Mouse (Mus musculus) ovary, adult 18-20 months (tissue): ENCODE measurements around the gene Gm49322.

Experiments
- DNase-seq: peaks from one replicate; pipeline ENCODE4 v3.0.0; 2022; ENCODE audit warnings: low spot score, mixed read lengths

The Gm49322 gene

DNA sequence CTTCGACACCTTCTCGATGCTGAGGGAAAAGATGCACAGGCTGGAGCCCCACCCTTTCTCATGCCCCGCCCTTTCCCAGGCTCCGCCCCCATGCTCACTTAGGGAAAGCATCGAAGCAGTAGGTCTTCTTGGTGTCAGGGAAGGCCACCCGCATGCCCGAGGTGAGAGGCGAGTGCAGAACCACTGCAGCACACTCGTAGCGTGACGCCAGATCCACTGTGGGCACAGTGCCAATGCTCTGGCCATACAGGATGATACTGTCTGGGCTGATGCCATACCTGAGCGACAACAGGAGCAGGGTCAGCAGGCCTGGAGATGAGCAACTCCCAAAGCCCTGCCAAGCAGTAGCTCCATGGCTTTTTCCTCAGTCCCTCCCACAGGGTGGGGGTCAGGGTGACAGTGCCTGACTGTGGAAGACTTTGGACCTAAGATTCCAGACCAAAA is 21.8 kb upstream of the Gm49322 start:
- DNase-seq: no peak

DNA sequence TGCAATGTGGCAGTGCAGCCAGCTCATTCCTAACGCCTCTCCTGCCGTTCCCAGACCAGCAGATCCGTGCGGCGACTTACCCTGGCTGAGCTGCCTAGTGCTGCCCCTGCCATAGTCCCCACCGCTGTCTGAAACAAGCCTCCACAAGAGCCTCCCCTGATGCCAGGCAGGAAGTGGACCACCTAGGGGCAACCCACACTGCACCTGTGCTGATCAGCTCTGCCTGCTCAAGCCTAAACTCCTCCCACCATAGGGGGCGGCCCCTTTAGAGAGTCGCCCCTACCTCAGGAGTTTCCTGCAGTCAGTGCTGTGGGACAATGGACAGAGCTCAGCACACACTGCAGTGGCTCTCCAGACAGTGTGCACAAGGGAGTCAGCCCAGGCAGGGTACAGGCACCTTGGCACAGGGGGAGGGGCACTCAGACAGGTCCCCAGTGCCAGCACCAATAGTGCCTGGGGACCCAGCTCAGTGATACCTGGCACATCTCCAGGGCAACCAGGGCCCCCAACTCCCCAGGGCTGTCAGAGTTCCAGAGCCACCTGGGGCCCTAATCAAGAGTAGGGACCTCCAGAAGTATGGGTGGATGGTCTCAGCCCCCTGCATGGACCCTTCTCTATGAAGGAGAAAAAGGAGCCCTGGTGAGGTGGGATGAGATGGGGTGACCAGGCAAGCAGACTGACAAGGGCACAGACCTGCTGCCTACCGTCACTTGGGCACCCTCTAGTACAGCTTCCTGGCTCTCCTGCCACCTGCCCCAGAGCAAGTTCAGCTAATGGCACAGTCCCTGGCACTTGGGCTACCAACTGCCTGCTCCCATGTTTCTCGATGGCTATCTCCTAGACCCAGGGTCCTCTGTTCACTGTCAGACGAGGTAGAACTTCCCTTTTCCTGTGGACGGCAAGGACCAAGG is 20.9 kb upstream of the Gm49322 start:
- DNase-seq: no peak

DNA sequence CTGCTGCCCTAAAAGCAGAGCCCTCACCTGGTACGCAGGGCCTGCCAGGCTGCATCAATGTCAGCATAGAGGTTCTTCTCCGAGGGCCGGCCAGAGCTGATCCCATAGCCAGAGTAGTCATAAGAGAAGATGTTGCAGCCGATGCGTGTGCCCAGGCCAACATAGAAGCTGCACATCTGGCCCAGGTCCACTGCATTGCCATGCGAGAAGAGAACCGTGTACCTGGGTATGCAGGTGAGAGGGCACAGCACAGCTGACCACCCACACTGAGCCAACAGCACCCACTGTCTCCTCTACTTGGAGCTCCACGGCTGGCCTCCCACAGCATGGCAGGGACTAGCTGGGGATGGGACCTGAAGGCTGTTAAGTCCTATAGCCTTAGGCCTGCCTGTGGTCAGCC is 20.2 kb upstream of the Gm49322 start:
- no peak for DNase-seq

GRCm38 (mm10) chr10:80586407-80587304 is 19.2 kb upstream of the Gm49322 start:
- no peak for DNase-seq

DNA sequence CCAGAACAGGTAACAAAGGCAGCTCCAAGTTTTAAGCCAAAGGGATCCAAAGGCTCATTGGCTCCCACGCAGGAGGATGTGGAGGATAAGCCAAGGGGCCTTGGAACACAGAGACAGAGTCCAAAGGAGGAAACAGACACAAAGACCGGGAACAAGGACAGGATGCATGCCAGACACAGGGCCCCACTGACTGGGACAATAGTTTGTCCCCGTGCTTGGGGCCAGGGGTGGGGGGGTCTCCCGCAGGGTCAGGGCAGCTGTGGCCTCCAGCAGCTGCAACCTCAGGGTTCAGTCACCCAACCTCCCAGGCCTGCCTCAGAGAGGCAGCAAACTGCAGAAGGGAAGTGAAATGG is 18.5 kb upstream of the Gm49322 start:
- DNase-seq: no peak

DNA sequence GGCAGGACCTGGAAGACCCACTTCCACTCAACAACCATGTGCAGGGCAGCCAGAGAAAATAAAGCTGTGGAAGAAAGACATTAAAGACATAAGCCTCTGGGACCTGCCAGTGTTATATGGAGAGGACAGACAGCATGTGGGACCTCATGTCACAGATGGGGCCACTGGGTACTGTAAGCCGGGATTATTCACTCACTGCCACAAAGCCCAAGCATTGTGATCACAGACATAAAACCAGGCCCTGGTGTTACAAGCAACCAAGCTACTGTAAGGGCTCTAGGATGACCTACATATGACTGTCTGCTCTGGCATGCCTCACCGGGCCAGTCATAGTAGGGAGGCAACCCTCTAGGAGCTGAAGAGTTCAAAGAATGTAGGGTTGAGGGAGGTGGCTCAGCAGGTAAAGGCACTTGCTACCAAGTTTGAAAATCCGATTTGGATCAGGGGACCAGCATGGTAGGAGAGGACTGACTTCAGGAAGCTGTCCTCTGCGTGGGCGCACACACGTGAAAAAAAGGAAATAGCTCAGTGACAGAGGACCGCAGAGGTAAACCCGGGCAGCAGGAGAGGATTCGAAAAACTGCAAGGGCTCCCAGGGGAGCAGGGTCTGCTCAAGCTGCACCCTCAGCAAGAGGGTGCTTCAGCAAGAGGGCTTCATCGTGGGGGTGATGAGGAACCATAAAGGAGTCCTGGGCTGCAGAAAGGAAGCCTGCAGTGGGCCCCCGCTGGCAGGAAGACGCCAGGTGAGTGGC is 16.5 kb upstream of the Gm49322 start:
- DNase-seq: no peak

DNA sequence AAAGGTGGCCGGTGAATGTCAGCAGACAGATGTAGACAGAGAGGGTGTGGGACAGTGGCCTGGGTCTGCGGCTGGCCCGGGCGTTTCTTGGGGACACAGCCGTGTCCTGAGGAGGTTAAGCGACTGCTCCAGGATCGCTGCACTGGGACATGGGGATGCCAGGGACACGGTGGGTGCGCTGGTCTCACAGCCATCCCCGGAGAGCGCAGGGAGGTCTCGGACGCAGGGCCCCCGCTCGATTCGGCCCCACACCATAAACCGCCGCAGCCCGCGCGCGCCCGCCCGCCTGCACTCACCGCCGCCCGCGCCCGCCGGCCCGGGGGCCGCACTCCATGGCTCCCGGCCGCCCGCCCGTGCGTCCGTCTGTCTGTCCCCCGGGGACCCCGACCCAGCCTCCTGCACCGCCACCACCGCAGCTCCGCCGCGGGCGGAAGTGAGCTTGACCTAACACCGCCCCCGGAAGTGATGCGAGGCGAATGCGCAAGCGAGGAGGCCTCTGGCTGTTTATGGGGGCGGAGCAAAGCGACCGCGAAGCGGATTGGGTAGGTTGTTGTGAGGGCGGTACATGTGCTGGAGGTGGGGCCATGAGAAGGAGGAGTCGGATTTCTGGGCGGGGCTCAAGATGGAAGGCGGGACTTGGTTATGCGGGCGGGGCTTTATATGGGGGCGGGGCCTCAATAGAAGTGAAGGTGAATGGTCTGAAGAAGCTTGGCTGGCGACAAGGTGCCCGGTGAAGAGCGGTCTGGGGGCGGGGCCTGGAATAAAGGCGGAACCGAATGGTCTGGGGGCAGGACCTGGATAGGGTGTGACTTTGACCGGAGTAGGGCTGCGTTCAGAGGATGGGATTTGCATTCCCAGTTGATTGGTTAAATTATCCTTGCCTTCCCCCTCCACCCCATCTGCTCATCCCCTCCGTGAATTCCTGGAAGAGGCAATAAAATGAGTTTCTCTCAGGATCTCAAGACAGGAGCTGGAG is 15.7 kb upstream of the Gm49322 start, which contains the start of gene Abhd17a:
TSS of gene Abhd17a (minus strand) at position 463 of the 976 bp plus-strand sequence.
- peak; percentile 94 for DNase-seq

DNA sequence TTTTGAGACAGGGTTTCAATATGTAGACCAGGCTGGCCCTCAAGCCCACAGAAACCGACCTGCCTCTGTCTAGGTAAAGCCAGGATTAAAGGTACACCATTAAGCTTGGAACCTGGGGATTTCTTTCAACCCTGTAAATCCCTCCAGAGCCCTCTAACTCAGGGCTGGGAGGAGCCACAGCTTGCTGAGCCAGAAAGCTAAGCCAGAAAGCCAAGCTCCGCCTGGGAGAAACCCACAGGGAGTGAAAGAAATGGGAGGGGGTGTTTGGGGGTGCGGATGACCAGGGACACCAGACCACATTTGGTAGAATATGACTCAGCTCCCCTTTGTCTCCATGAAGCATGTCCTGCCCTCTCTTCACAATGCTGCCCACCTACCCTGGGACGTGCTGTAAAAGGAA is 9.5 kb upstream of the Gm49322 start:
- DNase-seq: no peak

DNA sequence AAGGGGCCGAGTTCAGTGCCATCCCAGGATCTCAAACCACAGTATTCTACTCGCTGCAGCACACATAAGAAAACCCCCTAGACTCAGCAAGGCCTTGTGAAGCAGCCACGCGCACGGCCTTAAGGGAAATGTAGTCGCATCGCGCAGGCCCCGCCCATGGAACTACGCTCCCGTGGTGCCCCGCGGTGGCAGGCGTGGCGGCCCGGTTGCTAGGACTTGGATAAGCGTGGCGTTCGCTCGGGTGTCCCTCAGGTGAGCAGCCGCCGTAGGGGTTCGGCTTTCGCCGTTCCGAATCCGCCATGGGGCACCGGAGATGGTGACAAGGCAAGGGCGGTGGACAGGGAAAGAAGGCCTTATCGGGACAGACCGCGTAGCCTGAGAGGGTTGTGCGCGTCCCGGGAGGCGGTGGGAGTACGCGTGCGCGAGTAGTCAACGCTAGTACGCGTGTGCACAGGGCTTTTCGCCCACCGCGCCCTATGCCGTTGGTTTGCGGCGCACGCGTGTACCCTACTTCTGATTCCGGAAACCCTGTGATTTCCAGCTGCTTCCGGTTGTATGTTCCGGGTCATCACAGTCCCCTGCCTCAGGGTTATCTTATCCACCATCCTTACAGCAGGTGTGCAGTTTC is 3.0 kb upstream of the Gm49322 start, which contains the start of the genes Scamp4 and Adat3:
TSS of gene Scamp4 (plus strand) at position 175 of the 628 bp plus-strand sequence.
TSS of gene Adat3 (plus strand) at position 183 of the 628 bp plus-strand sequence.
- peak; percentile 87 for DNase-seq

- DNase-seq: no peak
These were observed 2.5 kb upstream of the Gm49322 start for GRCm38 (mm10) chr10:80603364-80603763.

DNA sequence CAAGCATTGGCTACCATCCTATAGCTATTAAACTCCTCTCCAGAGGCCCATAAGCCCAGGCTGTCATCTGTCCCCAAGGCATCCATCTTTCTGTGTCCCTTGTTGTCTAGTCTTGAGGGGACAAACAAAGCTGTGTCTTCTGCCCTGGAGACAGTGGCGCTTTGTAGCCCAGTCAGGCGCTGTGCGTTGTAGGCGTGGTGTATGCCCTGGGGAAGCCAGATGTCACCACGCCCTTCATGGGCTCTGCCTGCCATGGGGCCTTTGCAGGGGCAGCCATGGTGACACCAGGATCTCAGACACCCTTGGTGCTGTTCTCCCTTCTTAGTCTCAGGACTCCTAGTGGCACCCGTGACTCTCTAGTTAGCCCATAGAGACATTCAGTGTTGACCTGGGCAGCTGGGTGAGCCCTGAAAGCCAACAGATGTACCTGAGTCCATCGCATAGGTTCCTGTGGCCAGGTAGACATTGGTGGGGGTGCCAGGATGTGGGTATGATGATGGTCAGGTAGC is 1.8 kb upstream of the Gm49322 start:
- no peak for DNase-seq

GRCm38 (mm10) chr10:80604988-80605387 is 833 bp upstream of the Gm49322 start:
- DNase-seq: no peak

DNA sequence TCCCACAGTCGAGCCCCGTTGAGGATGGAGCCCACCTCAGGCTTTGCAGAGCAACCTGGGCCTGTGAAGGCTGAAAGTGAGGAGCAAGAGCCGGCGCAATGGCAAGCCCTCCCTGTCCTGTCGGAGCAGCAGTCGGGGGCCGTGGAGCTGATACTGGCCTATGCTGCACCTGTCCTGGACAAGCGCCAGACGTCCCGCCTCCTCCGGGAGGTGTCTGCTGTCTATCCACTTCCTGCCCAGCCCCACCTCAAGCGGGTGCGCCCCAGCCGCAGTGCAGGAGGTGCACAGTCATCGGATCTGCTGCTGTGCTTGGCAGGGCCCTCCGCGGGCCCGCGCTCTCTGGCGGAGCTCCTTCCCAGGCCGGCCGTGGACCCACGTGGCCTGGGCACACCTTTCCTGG is 485 bp downstream of the Gm49322 start:
- DNase-seq: no peak

GRCm38 (mm10) chr10:80606737-80607350 is 1.0 kb downstream of the Gm49322 start:
- DNase-seq: no peak

DNA sequence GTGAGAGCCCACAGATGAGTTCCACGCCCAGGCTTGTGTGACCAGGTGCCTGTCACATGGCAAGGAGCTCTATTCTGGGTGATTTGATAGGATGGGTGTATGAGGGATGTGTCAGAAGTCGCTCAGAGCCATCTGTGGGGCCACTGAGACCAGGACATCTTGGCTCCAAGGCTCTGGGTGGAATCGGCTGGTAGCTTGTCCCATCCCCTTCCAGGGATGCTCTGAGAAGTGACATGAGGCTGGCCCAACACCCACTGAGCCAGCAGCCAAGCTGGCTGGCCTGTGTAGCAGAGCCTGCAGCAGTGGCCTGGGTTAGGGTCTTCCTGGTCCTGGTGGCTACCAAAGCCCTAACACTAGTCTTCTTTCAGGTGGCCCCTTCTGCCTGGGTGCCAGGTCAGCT is 2.6 kb downstream of the Gm49322 start:
- no peak for DNase-seq

DNA sequence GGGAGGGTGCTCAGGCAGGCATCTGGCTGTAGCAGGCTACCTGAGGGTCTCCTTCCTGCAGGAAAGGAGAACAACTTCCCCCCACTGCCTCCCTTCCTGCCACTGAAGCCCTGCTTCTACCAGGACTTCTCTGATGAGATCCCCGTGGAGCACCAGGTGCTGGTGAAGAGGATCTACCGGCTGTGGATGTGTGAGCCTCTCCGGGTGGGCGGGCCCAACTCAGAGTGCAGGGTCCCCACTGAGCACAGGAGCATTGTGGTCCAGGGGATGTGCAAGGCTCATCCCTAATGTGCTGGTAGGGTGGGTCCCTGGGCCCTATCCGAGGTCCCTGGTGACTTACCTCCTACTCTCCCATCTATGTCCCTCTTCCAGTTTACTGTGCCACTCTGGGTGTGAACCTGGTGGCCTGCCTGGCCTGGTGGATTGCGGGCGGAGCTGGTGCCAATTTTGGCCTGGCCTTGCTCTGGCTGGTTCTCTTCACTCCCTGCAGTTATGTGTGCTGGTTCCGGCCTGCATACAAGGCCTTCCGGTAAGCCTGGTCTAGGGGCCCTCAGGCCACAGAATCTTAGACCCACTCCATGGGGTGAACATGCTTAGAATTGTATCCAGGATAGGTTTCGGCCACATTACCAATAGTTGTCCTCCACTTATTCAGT is 3.6 kb downstream of the Gm49322 start:
- DNase-seq: no peak

DNA sequence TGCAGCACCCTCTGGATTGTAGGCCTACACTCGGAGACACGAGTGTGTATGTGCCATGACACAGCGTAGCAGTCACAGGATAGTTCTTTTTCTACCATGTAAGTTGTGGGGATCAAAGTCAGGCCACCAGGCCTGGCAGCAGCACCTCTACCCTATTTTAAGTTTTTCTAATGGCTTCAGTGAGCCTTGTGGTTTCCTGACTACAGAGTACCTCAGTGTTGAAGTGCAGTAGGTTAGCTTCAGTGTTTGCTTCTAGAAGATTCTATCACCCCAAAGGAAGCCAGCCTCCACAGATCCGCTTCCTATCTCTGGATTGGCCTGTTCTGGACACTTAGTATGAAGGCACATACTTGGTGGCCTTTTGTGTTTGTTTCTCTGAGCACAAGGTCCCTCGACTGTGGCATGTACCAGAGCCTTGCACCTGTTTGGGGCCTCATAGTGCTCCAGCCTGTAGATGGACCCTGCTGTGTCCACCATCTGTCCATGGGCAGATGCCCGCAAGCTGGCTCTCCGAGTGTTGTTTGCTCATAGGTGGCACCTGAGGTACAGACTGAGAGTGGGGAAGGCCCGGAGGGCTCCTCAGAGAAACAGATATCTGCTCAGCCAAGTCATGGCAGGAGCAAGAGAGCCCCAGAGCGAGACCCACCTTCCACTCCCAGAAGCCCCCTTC is 4.4 kb downstream of the Gm49322 start:
- no peak for DNase-seq

GRCm38 (mm10) chr10:80611024-80611423 is 5.2 kb downstream of the Gm49322 start:
- DNase-seq: no peak
